Mouse (Mus musculus) cerebellum, adult 2 months (tissue): Measurements from ENCODE around the gene Xpo5. TPM values are rescaled to one million over a fixed set of nuclear protein-coding genes. Genes with fewer than 3 reads are reported as not detected.

Source experiments
- DNase-seq, 2 experiments: peaks; one replicate each; pipeline ENCODE4 v3.0.0; 2021
- H3K27ac ChIP-seq: fragments of 200-500 bp; 2 replicates; pipeline ENCODE4 v1.5.1; 2012; ENCODE audit warnings: low read length, control low read depth, inconsistent platforms; ENCODE audit not compliant: insufficient read depth
- H3K27me3 ChIP-seq: fragments of 200-500 bp; 2 replicates; pipeline ENCODE4 v1.6.1; 2012; ENCODE audit warnings: inconsistent platforms, mild to moderate bottlenecking, low read length, moderate library complexity; ENCODE audit not compliant: control insufficient read depth, insufficient read depth
- H3K4me1 ChIP-seq: fragments of 200-500 bp; 2 replicates; pipeline ENCODE4 v1.6.1; 2011; ENCODE audit warnings: low read length; ENCODE audit not compliant: control insufficient read depth, insufficient read depth
- H3K4me3 ChIP-seq: fragments of 200-500 bp; replicated peaks from 2 replicates; pipeline ENCODE3; 2011; ENCODE audit warnings: mild to moderate bottlenecking, low read depth, low read length, control low read depth; ENCODE audit not compliant: insufficient read depth
- CTCF ChIP-seq: fragments of 200-500 bp; IDR thresholded peaks from 2 replicates; pipeline ENCODE4 v1.5.1; 2011; ENCODE audit warnings: low read depth, mild to moderate bottlenecking, control low read depth, low read length, moderate library complexity, borderline replicate concordance; ENCODE audit not compliant: insufficient read depth
- POLR2A ChIP-seq: fragments of 200-500 bp; IDR thresholded peaks from 2 replicates; pipeline ENCODE4 v1.6.1; 2011; ENCODE audit warnings: low read length, control low read depth, borderline replicate concordance; ENCODE audit not compliant: insufficient read depth
- WGBS: fragments of 180-500 bp; shearing (Covaris S2); methylation state at CpG from one replicate; pipeline ENCODE4 v1.1.7; 2018; 5-methylcytosine and 5-hydroxymethylcytosine counted together
- polyA plus RNA-seq: library from polyadenylated mRNA; depleted of rRNA; stranded (reverse); fragments of >200 nt; gene quantifications from 2 replicates; pipeline ENCODE4 v1.2.3, GENCODE M21; 2012; rRNA removed

Xpo5 gene
- polyA plus RNA-seq: 39.1 and 40.7 TPM in 2 replicates

DNA sequence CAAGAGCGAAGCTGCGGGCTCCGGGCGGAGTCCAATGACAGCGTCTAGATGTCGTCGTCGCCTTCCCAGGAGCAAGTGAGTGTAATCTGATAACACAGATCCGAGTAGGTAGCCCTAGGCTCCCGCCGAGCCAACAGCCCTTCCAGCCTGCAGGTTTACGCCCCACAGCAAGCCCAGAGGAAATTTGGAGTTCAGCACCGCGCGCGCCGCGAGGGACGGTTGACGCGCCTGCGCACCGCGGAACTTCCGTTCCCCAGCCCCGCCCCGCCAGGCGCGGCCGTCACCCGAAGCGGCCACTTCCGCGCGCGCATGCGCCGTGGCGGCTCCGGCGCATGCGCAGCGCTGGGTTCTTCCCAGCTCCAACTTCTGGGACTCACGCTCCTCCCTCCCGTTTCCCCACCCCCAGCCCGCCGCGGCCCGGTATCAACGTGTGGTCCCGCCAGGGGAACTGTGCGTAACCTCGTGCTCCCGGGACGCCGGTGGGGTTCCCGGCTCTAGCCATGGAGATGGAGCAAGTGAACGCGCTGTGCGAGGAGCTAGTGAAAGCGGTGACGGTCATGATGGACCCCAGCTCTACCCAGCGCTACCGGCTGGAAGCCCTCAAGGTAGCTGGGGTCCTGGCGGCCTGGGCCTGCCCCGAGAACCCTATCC, at the start of gene Xpo5, which contains the start of gene Polh:
Gene Xpo5, plus strand, starts transcription at position 362 of the 651 bp plus-strand sequence.
Gene Polh, minus strand, starts transcription at position 225 of the 651 bp plus-strand sequence.
- DNase-seq: peak; percentile 93 to 94
- Histone ChIP-seq H3K4me1 (no peaks in the 10 kb centered on the region), H3K27ac (peak within 1 kb of the TSS; percentile 32), H3K27me3 (no peaks in the 10 kb centered on the region), H3K4me3 (peak within 1 kb of the TSS; percentile 91)
- WGBS: under 1% methylated on average over 66 of the region's 66 CpGs
- no peak for TF ChIP-seq CTCF
- TF ChIP-seq POLR2A: peak; percentile 93

DNA sequence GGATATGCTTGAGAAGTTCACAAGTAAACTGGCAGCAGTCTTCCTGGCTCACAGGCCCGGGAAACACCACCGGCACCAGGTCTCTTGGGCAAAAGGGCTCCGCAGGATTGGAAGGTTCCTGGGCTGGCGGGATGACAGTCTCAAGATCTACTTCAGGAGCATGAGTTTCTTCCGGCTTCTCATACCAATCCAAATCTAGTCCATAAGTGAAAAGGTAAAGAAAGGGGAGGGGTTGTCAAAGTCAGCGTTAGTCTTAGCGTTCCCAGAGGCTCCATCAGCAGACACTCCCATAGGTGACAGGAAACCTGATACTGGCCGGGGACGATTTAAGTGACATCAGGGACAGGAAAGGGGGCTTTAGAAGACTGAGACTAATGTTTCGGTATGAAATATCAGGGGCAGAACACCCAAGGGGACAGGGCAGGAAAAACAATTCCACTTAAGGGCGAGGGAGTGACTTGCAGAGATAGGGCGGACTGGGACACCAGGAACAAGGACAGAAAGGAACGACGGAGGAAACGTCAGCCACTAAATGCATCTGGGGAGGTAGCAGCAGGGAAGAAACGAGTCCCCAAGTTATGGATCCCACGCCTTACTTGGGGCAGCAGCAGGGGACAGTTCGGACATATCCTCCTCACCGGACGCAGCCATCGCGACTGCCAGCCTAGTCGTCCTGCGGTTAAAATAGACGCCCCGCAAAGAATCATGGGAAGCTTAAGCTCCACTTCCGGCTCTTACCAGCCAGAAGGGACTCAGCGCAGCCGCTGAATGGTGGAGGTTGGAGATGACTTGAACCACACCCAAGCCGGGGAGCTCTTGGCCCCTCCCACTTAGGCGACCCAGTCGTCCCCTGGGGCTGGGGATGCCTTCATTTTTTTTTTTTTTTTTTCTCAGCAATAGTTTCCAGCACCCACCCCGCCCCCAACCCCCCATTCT, 49.5 kb upstream of the Xpo5 start, which contains the start of gene Mad2l1bp:
Gene Mad2l1bp, minus strand, starts transcription at position 707 of the 936 bp plus-strand sequence.
- DNase-seq: peak; percentile 83 to 90
- Histone ChIP-seq H3K27me3 (no peaks in the 10 kb centered on the region), H3K4me1 (no peaks in the 10 kb centered on the region), H3K4me3 (peak within 1 kb of the TSS; percentile 100), H3K27ac (peak within 1 kb of the TSS; percentile 89)
- WGBS: 2% methylated on average over 33 of the region's 33 CpGs
- TF ChIP-seq CTCF (no peak), POLR2A (peak; percentile 95)

DNA sequence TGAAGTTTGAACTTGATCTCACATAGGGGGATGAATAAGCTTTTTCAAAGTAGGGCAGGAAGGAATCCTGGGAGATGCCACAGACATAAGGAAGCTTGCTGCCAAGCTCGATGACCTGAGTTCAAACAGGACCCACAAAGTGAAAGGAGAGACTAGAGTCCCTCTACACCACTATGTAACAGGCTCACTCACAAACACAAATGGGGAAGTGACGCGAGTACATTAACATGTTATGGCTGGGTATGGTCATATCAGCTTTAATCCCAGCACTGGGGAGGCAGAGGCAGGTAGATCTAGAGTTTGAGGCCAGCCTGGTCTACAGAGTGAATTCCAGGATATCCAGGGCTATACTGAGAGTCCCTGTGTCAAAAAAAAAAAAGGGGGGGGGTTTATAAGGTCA, 48.2 kb upstream of the Xpo5 start:
- TF ChIP-seq CTCF: no peak
- TF ChIP-seq POLR2A: no peak
- Histone ChIP-seq H3K27ac (no peak overlapping the region), H3K4me1 (no peaks in the 10 kb centered on the region), H3K27me3 (no peaks in the 10 kb centered on the region), H3K4me3 (no peak overlapping the region)
- no peak for DNase-seq
- 94% methylated on average over 3 of the region's 3 CpGs for WGBS

DNA sequence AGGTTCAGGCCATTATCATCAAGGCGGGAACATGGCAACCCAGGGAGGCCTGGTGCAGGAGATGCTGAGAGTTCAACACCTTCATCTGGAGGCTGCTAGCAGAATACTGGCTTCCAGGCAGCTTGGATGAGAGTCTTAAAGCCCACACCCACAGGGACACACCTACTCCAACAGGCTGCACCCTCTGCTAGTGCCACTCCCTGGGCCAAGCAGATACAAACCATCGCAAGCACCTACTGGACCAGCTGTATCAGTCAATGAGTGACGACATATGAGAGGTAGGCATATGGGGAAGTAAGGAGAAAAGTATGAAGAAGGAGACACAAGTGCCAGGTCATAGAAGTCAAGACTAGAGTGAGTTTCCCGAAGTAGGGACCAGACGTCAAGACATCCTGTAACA, 45.9 kb upstream of the Xpo5 start:
- Histone ChIP-seq H3K4me1 (peaks cover 2% of the 10 kb centered on the region; the same call in 1 of the 2 replicates), H3K4me3 (no peak overlapping the region), H3K27ac (no peak overlapping the region), H3K27me3 (no peaks in the 10 kb centered on the region)
- no peak for DNase-seq
- WGBS: 86% methylated on average over 5 of the region's 5 CpGs
- no peak for TF ChIP-seq POLR2A
- TF ChIP-seq CTCF: no peak

DNA sequence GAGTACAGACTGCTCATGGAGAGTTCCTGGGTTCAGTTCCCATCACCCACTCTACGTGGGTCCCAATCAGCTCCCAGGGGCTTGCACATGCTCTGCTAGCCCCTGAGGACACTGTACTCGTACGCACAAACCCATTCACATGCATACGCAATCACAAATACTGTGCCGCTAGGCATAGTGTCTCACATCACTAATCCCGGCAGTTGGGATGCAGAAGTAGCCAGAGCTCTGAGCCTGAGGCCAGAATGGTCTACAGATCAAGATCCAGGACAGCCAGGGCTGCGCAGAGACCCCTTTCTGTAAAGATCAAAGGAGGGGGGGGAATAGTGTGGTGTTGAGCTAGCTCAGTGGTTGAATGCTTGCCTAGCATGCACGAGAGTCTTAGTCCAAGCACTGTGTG, 45.5 kb upstream of the Xpo5 start:
- 85% methylated on average over 8 of the region's 8 CpGs for WGBS
- TF ChIP-seq CTCF (no peak), POLR2A (no peak)
- no peak for DNase-seq
- no peak overlapping the region for H3K4me3 ChIP-seq
- H3K27ac ChIP-seq: no peak overlapping the region
- H3K27me3 ChIP-seq: no peaks in the 10 kb centered on the region
- peaks cover 4% of the 10 kb centered on the region; the same call in 1 of the 2 replicates for H3K4me1 ChIP-seq

DNA sequence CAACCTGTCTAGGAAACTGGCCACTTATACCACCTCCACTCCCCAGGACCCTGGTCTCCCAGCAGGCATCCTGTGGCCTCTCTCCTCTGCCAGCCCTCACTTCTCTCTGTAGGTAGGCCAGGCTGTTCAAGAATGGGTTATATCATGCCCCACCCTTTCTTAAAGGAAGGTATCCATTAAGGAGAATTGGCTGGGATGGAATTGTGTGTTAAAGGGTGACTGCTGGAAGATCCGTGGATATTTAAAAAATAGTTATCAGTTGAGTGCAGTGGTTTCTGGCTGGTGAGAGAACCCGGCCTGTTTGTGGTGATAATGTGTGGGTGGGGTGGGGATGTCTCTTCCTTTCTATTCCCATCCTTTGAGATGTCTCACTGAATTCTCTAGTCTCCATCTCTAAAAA, 43.3 kb upstream of the Xpo5 start:
- H3K27ac ChIP-seq: no peak overlapping the region
- H3K27me3 ChIP-seq: no peaks in the 10 kb centered on the region
- H3K4me3 ChIP-seq: no peak overlapping the region
- DNase-seq: no peak
- peaks cover 10% of the 10 kb centered on the region for H3K4me1 ChIP-seq
- no peak for TF ChIP-seq POLR2A
- TF ChIP-seq CTCF: no peak
- 76% methylated on average over 2 of the region's 2 CpGs for WGBS

DNA sequence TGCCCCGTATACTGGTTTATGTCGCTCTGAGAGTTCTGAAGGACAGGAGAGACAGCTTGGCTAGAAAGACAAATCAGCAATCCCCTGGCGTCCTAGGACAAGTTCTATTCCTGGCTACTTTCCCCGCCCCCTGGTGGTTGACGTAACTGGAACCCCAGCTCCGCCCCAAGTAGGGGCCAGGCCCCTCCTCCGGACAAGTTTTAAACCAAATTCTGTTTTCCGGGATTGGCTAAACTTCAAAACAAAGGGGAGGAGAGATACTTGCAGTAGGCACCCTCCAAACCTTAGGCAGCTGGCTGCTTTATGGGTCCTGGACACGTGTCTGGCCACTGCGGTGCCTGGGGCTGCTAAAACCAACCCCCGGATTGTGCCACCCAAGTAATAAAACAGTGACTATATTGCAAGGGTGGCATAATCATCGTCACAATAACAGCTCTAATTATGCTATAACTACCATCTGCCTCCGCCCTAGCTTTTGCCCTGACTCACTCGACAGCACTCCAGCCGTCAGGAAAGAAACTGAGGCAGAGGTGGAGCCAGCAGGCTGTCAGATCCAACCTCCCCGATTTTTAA, 42.4 kb upstream of the Xpo5 start:
- peaks cover 10% of the 10 kb centered on the region for H3K4me1 ChIP-seq
- no peaks in the 10 kb centered on the region for H3K27me3 ChIP-seq
- DNase-seq: peak; percentile 84 to 85
- TF ChIP-seq POLR2A (peak; percentile 29; the same call in 1 of the 2 replicates), CTCF (no peak)
- H3K27ac ChIP-seq: peak overlapping the region; percentile 62
- WGBS: under 1% methylated on average over 16 of the region's 16 CpGs
- H3K4me3 ChIP-seq: peak overlapping the region; percentile 73
